Mouse (Mus musculus): ENCODE measurements at regions not wholly inside any gene's neighbourhood (a gene's known extent, or its start where the extent isn't known, plus 50 kb on each side); places are given as distances from the start of the nearest gene placed in this dataset.

- Histone ChIP-seq H3K4me1 (peaks cover 8% of the 10 kb centered on the region), H3K27ac (no peak overlapping the region), H3K9me3 (no peaks in the 10 kb centered on the region), H3K27me3 (ENCODE audit: poor library complexity, severe bottlenecking) (no peaks in the 10 kb centered on the region), H3K4me3 (no peak overlapping the region), H3K36me3 (replicated peaks) (no peaks in the 10 kb centered on the region)
- DNase-seq (ENCODE audit: extremely low spot score, low spot score) = no peak
- 89% methylated on average over 4 of the region's 4 CpGs for WGBS
Measured at GRCm38 (mm10) chr13:42613326-42613725, 67.1 kb upstream of the Phactr1 start.

GRCm38 (mm10) chr13:42615826-42616225 is 64.6 kb upstream of the Phactr1 start:
- Histone ChIP-seq H3K27me3 (ENCODE audit: poor library complexity, severe bottlenecking) (no peaks in the 10 kb centered on the region), H3K4me3 (no peak overlapping the region), H3K36me3 (replicated peaks) (no peaks in the 10 kb centered on the region), H3K9me3 (no peaks in the 10 kb centered on the region), H3K27ac (no peak overlapping the region), H3K4me1 (no peaks in the 10 kb centered on the region)
- no peak for DNase-seq (ENCODE audit: extremely low spot score, low spot score)
- 96% methylated on average over 5 of the region's 5 CpGs for WGBS

GRCm38 (mm10) chr13:42617225-42617624 is 63.2 kb upstream of the Phactr1 start:
- no peak overlapping the region for H3K27ac ChIP-seq
- H3K36me3 ChIP-seq (replicated peaks) = no peaks in the 10 kb centered on the region
- DNase-seq (ENCODE audit: extremely low spot score, low spot score) = no peak
- no peaks in the 10 kb centered on the region for H3K27me3 ChIP-seq (ENCODE audit: poor library complexity, severe bottlenecking)
- no peaks in the 10 kb centered on the region for H3K9me3 ChIP-seq
- H3K4me3 ChIP-seq = no peak overlapping the region
- H3K4me1 ChIP-seq = no peaks in the 10 kb centered on the region
- 91% methylated on average over 6 of the region's 6 CpGs for WGBS

- 65% methylated on average over 4 of the region's 4 CpGs for WGBS
- DNase-seq (ENCODE audit: extremely low spot score, low spot score) = no peak
- H3K9me3 ChIP-seq = no peaks in the 10 kb centered on the region
- H3K4me1 ChIP-seq = no peaks in the 10 kb centered on the region
- H3K27me3 ChIP-seq (ENCODE audit: poor library complexity, severe bottlenecking) = no peaks in the 10 kb centered on the region
- no peak overlapping the region for H3K27ac ChIP-seq
- no peak overlapping the region for H3K4me3 ChIP-seq
- H3K36me3 ChIP-seq (replicated peaks) = no peaks in the 10 kb centered on the region
Measured at GRCm38 (mm10) chr13:42617844-42618243, 62.6 kb upstream of the Phactr1 start.

GRCm38 (mm10) chr13:42619555-42620280 is 60.7 kb upstream of the Phactr1 start:
- Histone ChIP-seq H3K4me3 (no peak overlapping the region), H3K4me1 (no peaks in the 10 kb centered on the region), H3K27me3 (ENCODE audit: poor library complexity, severe bottlenecking) (no peaks in the 10 kb centered on the region), H3K27ac (no peak overlapping the region), H3K9me3 (no peaks in the 10 kb centered on the region), H3K36me3 (replicated peaks) (no peaks in the 10 kb centered on the region)
- 90% methylated on average over 6 of the region's 6 CpGs for WGBS
- DNase-seq (ENCODE audit: extremely low spot score, low spot score) = no peak

GRCm38 (mm10) chr13:42623491-42623890 is 56.9 kb upstream of the Phactr1 start:
- Histone ChIP-seq H3K36me3 (replicated peaks) (no peaks in the 10 kb centered on the region), H3K9me3 (no peaks in the 10 kb centered on the region), H3K4me3 (no peak overlapping the region), H3K27ac (no peak overlapping the region), H3K27me3 (ENCODE audit: poor library complexity, severe bottlenecking) (no peaks in the 10 kb centered on the region), H3K4me1 (no peaks in the 10 kb centered on the region)
- WGBS = 53% methylated on average over 5 of the region's 5 CpGs
- peak; percentile 25 for DNase-seq (ENCODE audit: extremely low spot score, low spot score)

Measured in forebrain, embryonic 10.5 days (tissue).